In genomic region chr17:50484981-50485380, GRCm38 (mm10) we compare ENCODE assay signal across 29 mouse cellular contexts. TPM values are rescaled to one million over a fixed set of nuclear protein-coding genes. Genes with fewer than 3 reads are reported as not detected.
DNase-seq lines count a peak whose midpoint lies in the region; ATAC-seq and TF ChIP-seq lines count a peak whose summit lies in the region.
"Had no signal": no experiment of that assay in that cellular context is flagged by ENCODE, and none has a peak within 500 bp of the region (broad histone marks: within the 10 kb centered on the region; RNA-seq: fewer than 3 reads in every experiment).

No protein-coding gene starts in this region.

- no peak overlapping the region for H3K4me3 ChIP-seq in heart, postnatal 0 days (ENCODE audit: low read depth, low read length)
- no peak overlapping the region for H3K4me3 ChIP-seq in heart, embryonic 11.5 days (ENCODE audit: low read depth, low read length)
- H3K4me3 ChIP-seq: embryonic facial prominence, embryonic 15.5 days; forebrain, embryonic 15.5 days; heart, adult 2 months; hindbrain, embryonic 15.5 days; layer of hippocampus, adult 2 months; limb, embryonic 13.5 days; liver, embryonic 12.5 days; neural tube, embryonic 15.5 days had no signal

- H3K27me3 ChIP-seq in heart, postnatal 0 days (ENCODE audit: control insufficient read depth, insufficient read depth, low read length), result no peaks in the 10 kb centered on the region
- H3K27me3 ChIP-seq in heart, embryonic 11.5 days (ENCODE audit: control insufficient read depth, insufficient read depth, low read length), result no peaks in the 10 kb centered on the region
- H3K27me3 ChIP-seq: embryonic facial prominence, embryonic 15.5 days; forebrain, embryonic 15.5 days; hindbrain, embryonic 15.5 days; liver, embryonic 12.5 days; neural tube, embryonic 15.5 days; Patski had no signal

- no peak for ATAC-seq in heart, postnatal 0 days (ENCODE audit: insufficient read depth, low read depth)
- no peak for ATAC-seq in heart, embryonic 11.5 days (replicated peaks; ENCODE audit: insufficient number of reproducible peaks, low FRiP score, low TSS enrichment)
- peak; percentile 41 for ATAC-seq in activated CD4-positive, CD25-positive, alpha-beta regulatory T cell, adult 4 months
- ATAC-seq: forebrain, embryonic 15.5 days; intestine, embryonic 16.5 days; liver, embryonic 12.5 days; Patski had no signal

- H3K27ac ChIP-seq in heart, postnatal 0 days (ENCODE audit: low read depth), result peak overlapping the region; percentile 3; the same call in 1 of the 2 replicates
- no peak overlapping the region for H3K27ac ChIP-seq in heart, embryonic 11.5 days (ENCODE audit: low read depth, low read length)
- H3K27ac ChIP-seq: embryonic facial prominence, embryonic 15.5 days; forebrain, embryonic 15.5 days; heart, adult 2 months; hindbrain, embryonic 15.5 days; layer of hippocampus, adult 2 months; limb, embryonic 13.5 days; liver, embryonic 12.5 days; neural tube, embryonic 15.5 days; stomach, postnatal 0 days had no signal

- H3K4me1 ChIP-seq in heart, postnatal 0 days (ENCODE audit: control insufficient read depth, insufficient read depth), result peaks cover 15% of the 10 kb centered on the region
- H3K4me1 ChIP-seq in heart, embryonic 11.5 days (ENCODE audit: control insufficient read depth, insufficient read depth, low read length), result peaks cover 4% of the 10 kb centered on the region; the same call in 1 of the 2 replicates
- H3K4me1 ChIP-seq: embryonic facial prominence, embryonic 15.5 days; hindbrain, embryonic 15.5 days; limb, embryonic 13.5 days; liver, embryonic 12.5 days; neural tube, embryonic 15.5 days had no signal

- peak; percentile 11 to 64 for DNase-seq in adrenal gland, adult (ENCODE audit: inconsistent age in 2 of 2, low spot score in 1 of 2)
- DNase-seq in adrenal gland, postnatal 4 days (ENCODE audit: low spot score in 2 of 2), result no peak
- DNase-seq in heart, postnatal 0 days (ENCODE audit: low spot score), result no peak
- DNase-seq in thymus, postnatal 36 days, result peak; percentile 21 to 42
- DNase-seq in layer of hippocampus, adult 18-20 months (ENCODE audit: low spot score in 2 of 2), result no peak
- no peak for DNase-seq in gastrocnemius, postnatal 10 days
- DNase-seq: adrenal gland, postnatal 14 days; cerebellum, adult 9-10 months; gastrocnemius, postnatal 36 days; heart, adult 2 months; heart, postnatal 36 days; kidney, adult 9 months; kidney, postnatal 14 days; lung, adult 18-20 months; lung, postnatal 10 days; right cerebral cortex, adult 18-20 months had no signal

- H3K9me3 ChIP-seq in heart, postnatal 0 days (replicated peaks; ENCODE audit: control insufficient read depth, low read length), result no peaks in the 10 kb centered on the region
- no peaks in the 10 kb centered on the region for H3K9me3 ChIP-seq in heart, embryonic 11.5 days (replicated peaks; ENCODE audit: control insufficient read depth, low read length)
- H3K9me3 ChIP-seq: embryonic facial prominence, embryonic 15.5 days; forebrain, embryonic 15.5 days; hindbrain, embryonic 15.5 days; limb, embryonic 13.5 days; liver, embryonic 12.5 days; neural tube, embryonic 15.5 days had no signal

- no peak for TF ChIP-seq EP300 in heart, postnatal 0 days (IDR thresholded peaks at IDR 0.05; ENCODE audit: low read depth)

- H3K4me2 ChIP-seq in heart, postnatal 0 days (ENCODE audit: low read depth, low read length), result no peak overlapping the region
- H3K4me2 ChIP-seq in heart, embryonic 11.5 days, result no peak overlapping the region
- H3K4me2 ChIP-seq: embryonic facial prominence, embryonic 15.5 days; forebrain, embryonic 15.5 days; hindbrain, embryonic 15.5 days; limb, embryonic 13.5 days; liver, embryonic 12.5 days; midbrain, embryonic 11.5 days; neural tube, embryonic 15.5 days had no signal

- no peak overlapping the region for H3K9ac ChIP-seq in heart, postnatal 0 days (replicated peaks; ENCODE audit: low read depth, low read length)
- no peak overlapping the region for H3K9ac ChIP-seq in heart, embryonic 11.5 days (ENCODE audit: low read depth, low read length)
- H3K9ac ChIP-seq: embryonic facial prominence, embryonic 15.5 days; forebrain, embryonic 15.5 days; hindbrain, embryonic 15.5 days; limb, embryonic 13.5 days; liver, embryonic 12.5 days; neural tube, embryonic 15.5 days had no signal

- WGBS in heart, postnatal 0 days, result 51% methylated on average over 5 of the region's 5 CpGs
- WGBS in heart, embryonic 11.5 days (ENCODE audit: insufficient replicate concordance), result 63% methylated on average over 5 of the region's 5 CpGs

- no peaks in the 10 kb centered on the region for H3K36me3 ChIP-seq in heart, postnatal 0 days (replicated peaks; ENCODE audit: control insufficient read depth, insufficient read depth, low read length)
- no peaks in the 10 kb centered on the region for H3K36me3 ChIP-seq in heart, embryonic 11.5 days (ENCODE audit: control insufficient read depth, insufficient read depth, low read length)
- H3K36me3 ChIP-seq: embryonic facial prominence, embryonic 15.5 days; forebrain, embryonic 15.5 days; hindbrain, embryonic 15.5 days; limb, embryonic 13.5 days; liver, embryonic 12.5 days; neural tube, embryonic 15.5 days had no signal

- no peak for TF ChIP-seq CTCF in heart, postnatal 0 days (IDR thresholded peaks at IDR 0.05; ENCODE audit: low read depth)

RNA-seq across cellular contexts. Expression of gene Plcl2, which starts 24.2 kb away (rescaled TPM):
- total RNA-seq in adrenal gland, postnatal 4 days (2021), result 10 to 100 TPM; 72.9 to 74.2 TPM
- 11.4 and 22.7 TPM in 2 replicates for total RNA-seq in heart, postnatal 0 days (2014; rRNA removed; ENCODE audit: low replicate concordance)
- 2.4 and 3.0 TPM in 2 replicates for polyA plus RNA-seq in heart, postnatal 0 days (2015; fragmentation: Nextera tagmentation; extraction: Ambion mirVana)
- 4.0 and 5.2 TPM in 2 replicates for polyA plus RNA-seq in heart, embryonic 11.5 days (2014; fragmentation: Nextera tagmentation; extraction: Ambion mirVana)
- polyA plus RNA-seq in activated CD4-positive, CD25-positive, alpha-beta regulatory T cell, adult 4 months (2017; shearing (Covaris generic)), result 1 to 10 TPM; 8.2 to 8.3 TPM
- total RNA-seq in layer of hippocampus, adult 18-20 months (2021), result 10 to 100 TPM; 57.7 to 59.3 TPM
- total RNA-seq in gastrocnemius, postnatal 10 days (2021), result 10 to 100 TPM; 37.7 to 38.2 TPM
- polyA plus RNA-seq: Patski had no signal

Comparison
In these comparisons a context has a peak if more than half of its experiments do, and no peak if none do; other contexts are left out.
1. DNase-seq: peak in adrenal gland, adult (2 of 2) and thymus, postnatal 36 days (2 of 2); none in adrenal gland, postnatal 4 days (0 of 2), heart, postnatal 0 days (single experiment), layer of hippocampus, adult 18-20 months (0 of 2) and gastrocnemius, postnatal 10 days (single experiment).